Mouse (Mus musculus): Measurements from ENCODE around the gene Irgm1. TPM values are rescaled to one million over a fixed set of nuclear protein-coding genes. Genes with fewer than 3 reads are reported as not detected.
"Not testable (repeated sequence)": the region's sequence is repeated elsewhere in the genome, so short reads cannot be mapped to it uniquely, and the experiment has no call there.

The Irgm1 gene
- polyA plus RNA-seq, 1 experiment from 2014 or later = 1.8 TPM

DNA sequence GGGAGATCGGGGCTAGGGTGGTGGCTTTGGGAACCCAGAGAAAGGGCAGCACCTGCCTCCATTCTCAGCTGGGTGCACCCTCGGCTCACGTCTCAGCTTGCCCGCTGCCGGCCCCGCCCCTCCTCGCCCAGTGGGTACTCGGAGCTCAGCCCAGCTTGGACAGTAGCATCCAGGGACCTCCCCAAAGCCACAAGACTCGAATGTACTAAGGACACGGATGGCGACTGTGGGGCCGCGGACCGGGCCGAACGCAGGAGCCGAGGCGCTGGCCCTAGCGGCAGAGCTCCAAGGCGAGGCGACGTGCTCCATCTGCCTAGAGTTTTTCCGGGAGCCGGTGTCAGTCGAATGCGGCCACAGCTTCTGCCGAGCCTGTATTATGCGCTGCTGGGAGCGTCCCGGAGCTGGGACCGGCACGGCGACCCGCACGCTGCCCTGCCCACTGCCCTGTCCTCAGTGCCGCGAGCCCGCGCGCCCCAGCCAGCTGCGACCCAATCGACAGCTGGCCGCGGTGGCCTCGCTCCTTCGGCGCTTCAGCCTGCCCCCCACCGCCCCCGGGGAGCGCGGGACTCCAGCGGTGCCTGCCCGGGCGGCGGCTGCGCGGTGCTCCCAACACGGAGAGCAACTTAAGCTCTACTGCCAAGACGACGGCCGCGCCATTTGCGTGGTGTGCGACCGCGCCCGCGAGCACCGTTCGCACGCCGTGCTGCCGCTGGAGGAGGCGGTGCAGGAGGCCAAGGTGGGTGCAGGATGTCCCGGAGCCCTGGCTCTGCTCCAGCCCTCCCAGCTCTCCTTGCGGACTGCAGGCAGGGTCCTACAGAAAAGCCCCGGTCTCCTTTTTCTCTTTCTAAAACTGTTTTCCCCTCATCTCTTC lies 33.9 kb downstream of the Irgm1 start:
- H3K9me3 ChIP-seq = no peaks in the 10 kb centered on the region
- peak overlapping the region; percentile 59; the same call in 1 of the 2 replicates for H3K27ac ChIP-seq
- peak overlapping the region; percentile 73 for H3K9ac ChIP-seq
- H3K27me3 ChIP-seq = peaks cover 35% of the 10 kb centered on the region
- H3K4me1 ChIP-seq = peaks cover 14% of the 10 kb centered on the region
- H3K4me2 ChIP-seq = peak overlapping the region; percentile 83
- WGBS = under 1% methylated on average over 77 of the region's 77 CpGs
- ATAC-seq (ENCODE audit: low FRiP score) = peak; percentile 42
- H3K4me3 ChIP-seq (replicated peaks) = peak overlapping the region; percentile 89
- H3K36me3 ChIP-seq (replicated peaks) = no peaks in the 10 kb centered on the region

DNA sequence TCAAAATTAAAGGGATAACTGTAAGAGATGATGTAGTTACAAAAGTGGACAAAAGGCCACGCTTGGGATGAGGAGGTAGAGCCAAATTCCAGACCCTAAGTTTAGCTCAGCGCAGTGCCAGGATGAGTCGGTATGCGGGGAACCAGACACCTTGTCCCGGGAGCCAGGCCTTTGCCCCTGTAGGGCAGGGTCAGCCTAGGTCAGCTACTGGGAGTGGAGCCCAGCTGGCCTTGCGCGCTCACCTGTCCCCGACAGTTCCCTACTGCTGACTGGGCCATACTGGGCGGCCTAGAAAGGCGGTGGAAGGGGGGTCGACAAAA lies 34.5 kb downstream of the Irgm1 start:
- Histone ChIP-seq H3K27me3 (peaks cover 35% of the 10 kb centered on the region), H3K9ac (peak overlapping the region; percentile 73; the same call in 1 of the 2 replicates), H3K9me3 (no peaks in the 10 kb centered on the region), H3K4me3 (replicated peaks) (peak overlapping the region; percentile 89), H3K36me3 (replicated peaks) (no peaks in the 10 kb centered on the region), H3K4me1 (peaks cover 14% of the 10 kb centered on the region), H3K4me2 (peak overlapping the region; percentile 83), H3K27ac (0 out of 2 replicates have a peak overlapping the region, but pooled peaks have one; percentile 59)
- peak; percentile 1; the same call in 1 of the 2 replicates for ATAC-seq (ENCODE audit: low FRiP score)
- 5% methylated on average over 11 of the region's 11 CpGs for WGBS

DNA sequence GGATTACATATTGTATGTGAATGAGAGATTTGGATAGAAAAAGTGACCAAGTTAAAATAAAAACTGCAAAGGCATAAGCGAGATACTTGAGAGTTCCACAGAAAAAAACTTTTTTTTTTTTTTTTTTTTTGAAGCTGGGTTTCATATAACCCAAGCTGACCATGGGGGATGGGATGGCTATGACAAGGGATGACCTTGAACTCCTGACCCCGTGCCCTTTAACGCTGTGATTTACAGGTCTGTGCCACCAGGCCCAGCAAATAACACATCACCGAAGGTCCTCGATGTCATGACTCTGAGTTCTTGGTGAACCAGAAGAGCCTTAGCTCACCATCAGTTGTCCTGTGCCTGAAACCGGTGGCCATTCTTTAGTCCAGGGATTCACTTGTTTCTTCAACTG lies 35.6 kb downstream of the Irgm1 start:
- Histone ChIP-seq H3K27me3 (peaks cover 35% of the 10 kb centered on the region), H3K27ac (no peak overlapping the region), H3K4me1 (peaks cover 14% of the 10 kb centered on the region), H3K4me3 (replicated peaks) (no peak overlapping the region), H3K36me3 (replicated peaks) (no peaks in the 10 kb centered on the region), H3K9me3 (no peaks in the 10 kb centered on the region), H3K9ac (no peak overlapping the region), H3K4me2 (no peak overlapping the region)
- 76% methylated on average over 6 of the region's 6 CpGs for WGBS
- ATAC-seq (ENCODE audit: low FRiP score) = no peak

DNA sequence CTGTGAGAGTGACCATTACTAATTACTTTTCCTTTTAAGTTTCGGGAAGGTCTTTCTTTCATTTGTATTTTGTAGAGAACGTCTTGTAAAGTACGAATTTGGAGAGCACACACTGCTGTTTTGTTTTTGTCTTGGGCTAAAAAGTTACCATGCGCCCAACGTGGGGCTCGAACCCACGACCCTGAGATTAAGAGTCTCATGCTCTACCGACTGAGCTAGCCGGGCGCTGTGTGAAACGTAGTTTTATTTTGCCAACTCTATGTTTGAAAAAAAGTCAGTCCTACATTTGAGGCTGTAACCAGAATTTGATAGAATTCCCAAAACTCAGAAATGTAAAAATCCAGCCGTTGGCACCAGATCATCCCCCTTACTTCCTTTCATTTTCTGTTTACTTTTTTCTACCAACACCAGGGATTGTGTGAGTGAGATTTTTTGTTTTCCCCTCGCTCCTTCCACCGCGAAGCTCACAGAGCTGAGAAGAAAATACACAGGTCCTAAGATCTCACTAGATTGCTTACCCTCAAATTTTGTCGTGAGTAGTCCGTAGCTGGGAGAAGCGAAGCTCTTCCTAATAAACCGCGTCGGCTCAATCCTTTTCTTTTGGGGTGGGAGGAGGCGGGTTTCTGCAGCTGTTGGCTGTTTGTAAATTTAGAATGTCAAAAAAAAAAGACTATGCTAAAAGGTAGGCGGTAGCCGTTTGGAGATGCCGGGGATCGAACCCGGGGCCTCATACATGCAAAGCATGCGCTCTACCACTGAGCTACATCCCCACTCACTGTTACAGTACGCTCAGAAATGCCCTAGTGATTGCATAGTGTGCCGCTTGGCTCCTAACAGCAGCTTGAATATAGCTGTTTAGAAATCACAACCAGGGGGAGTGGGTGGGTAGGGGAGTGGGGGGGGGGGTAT lies 37.5 kb downstream of the Irgm1 start:
- H3K4me2 ChIP-seq = peak overlapping the region; percentile 52
- peak overlapping the region; percentile 56; the same call in 1 of the 2 replicates for H3K27ac ChIP-seq
- no peaks in the 10 kb centered on the region for H3K36me3 ChIP-seq (replicated peaks)
- ATAC-seq (ENCODE audit: low FRiP score) = peak; percentile 88
- under 1% methylated on average over 30 of the region's 30 CpGs for WGBS
- H3K4me1 ChIP-seq = peaks cover 14% of the 10 kb centered on the region
- no peaks in the 10 kb centered on the region for H3K9me3 ChIP-seq
- H3K27me3 ChIP-seq = peaks cover 22% of the 10 kb centered on the region
- H3K9ac ChIP-seq = peak overlapping the region; percentile 56
- peak overlapping the region; percentile 53 for H3K4me3 ChIP-seq (replicated peaks)

DNA sequence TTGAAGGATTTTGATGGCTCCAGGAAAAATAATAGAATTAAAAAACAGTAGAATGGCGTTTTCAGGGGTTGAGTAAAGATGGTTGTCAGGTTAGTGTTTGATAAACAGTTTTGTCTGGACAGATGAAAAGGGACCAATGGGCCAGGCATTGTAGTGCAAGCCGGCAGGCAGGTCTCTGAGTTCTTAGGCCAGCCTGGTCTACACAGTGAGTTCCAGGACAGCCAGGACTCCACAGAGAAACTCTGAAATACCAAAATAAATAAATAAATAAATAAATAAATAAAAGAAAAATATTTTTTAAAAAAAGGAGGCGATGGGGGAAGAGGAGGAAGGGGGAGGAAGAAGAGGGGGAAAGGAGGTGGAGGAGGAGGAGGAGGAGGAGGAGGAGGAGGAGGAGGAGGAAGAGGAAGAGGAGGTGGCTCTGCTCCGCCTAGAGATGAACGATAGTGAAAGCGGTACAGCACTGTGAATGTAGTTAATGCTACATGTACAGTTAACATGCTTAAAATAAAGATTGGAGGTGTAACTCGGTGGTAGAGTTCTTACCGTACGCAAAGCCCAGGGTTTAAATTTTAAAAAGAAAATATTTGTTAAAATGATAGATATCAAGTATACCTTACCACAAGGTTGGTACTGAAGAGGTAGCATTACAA lies 38.3 kb downstream of the Irgm1 start:
- Histone ChIP-seq H3K4me2 (peak overlapping the region; percentile 52), H3K4me3 (replicated peaks) (peak overlapping the region; percentile 53), H3K9me3 (no peaks in the 10 kb centered on the region), H3K27ac (no peak overlapping the region), H3K4me1 (peaks cover 8% of the 10 kb centered on the region), H3K27me3 (peaks cover 26% of the 10 kb centered on the region), H3K36me3 (replicated peaks) (no peaks in the 10 kb centered on the region), H3K9ac (no peak overlapping the region)
- ATAC-seq (ENCODE audit: low FRiP score) = no peak
- WGBS = 40% methylated on average over 9 of the region's 9 CpGs

DNA sequence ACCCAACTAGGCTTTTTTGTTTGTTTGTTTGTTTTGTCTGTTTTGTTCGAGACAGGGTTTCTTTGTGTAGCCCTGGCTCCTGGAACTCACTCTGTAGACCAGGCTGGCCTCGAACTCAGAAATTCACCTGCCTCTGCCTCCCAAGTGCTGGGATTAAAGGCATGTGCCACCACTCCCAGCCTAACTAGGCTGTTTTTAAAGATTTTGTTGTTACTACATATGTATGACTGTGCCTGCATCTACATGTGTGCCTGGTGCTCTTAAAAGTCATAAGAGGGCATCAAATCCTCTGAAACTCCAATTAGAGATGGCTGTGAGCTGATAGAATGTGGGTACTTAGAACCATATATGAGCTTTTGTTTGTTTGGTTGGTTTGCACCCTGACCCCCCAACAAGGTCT lies 40.2 kb downstream of the Irgm1 start:
- H3K27me3 ChIP-seq = peaks cover 22% of the 10 kb centered on the region
- no peak overlapping the region for H3K4me2 ChIP-seq
- no peaks in the 10 kb centered on the region for H3K36me3 ChIP-seq (replicated peaks)
- H3K9ac ChIP-seq = no peak overlapping the region
- no peak for ATAC-seq (ENCODE audit: low FRiP score)
- H3K4me3 ChIP-seq (replicated peaks) = no peak overlapping the region
- no peak overlapping the region for H3K27ac ChIP-seq
- 88% methylated on average over 2 of the region's 2 CpGs for WGBS
- no peaks in the 10 kb centered on the region for H3K9me3 ChIP-seq
- H3K4me1 ChIP-seq = peaks cover 2% of the 10 kb centered on the region

DNA sequence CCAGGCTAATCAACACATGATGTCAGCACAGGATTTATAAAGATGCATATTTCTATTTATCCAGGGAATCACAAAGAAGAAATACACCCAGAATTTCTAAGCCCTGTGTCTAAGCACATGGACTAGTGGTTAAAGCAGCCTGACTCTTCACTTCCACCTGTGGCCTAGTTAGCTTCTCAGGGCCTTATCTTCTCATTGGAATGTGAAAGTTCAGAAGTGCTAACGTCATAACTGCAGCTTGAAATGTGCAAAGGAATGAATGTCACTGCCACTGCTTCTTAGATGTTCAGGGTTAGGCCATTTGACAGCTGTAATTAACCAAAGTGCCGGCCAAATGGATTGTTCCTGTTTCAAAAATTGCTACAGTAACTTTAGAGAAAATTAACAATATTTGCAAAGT lies 41.2 kb downstream of the Irgm1 start:
- 79% methylated on average over 2 of the region's 2 CpGs for WGBS
- peaks cover 13% of the 10 kb centered on the region; the same call in 1 of the 2 replicates for H3K27me3 ChIP-seq
- no peak overlapping the region for H3K27ac ChIP-seq
- H3K4me3 ChIP-seq (replicated peaks) = no peak overlapping the region
- H3K9ac ChIP-seq = no peak overlapping the region
- no peaks in the 10 kb centered on the region for H3K36me3 ChIP-seq (replicated peaks)
- peaks cover 2% of the 10 kb centered on the region for H3K4me1 ChIP-seq
- H3K9me3 ChIP-seq = no peaks in the 10 kb centered on the region
- no peak for ATAC-seq (ENCODE audit: low FRiP score)
- no peak overlapping the region for H3K4me2 ChIP-seq

DNA sequence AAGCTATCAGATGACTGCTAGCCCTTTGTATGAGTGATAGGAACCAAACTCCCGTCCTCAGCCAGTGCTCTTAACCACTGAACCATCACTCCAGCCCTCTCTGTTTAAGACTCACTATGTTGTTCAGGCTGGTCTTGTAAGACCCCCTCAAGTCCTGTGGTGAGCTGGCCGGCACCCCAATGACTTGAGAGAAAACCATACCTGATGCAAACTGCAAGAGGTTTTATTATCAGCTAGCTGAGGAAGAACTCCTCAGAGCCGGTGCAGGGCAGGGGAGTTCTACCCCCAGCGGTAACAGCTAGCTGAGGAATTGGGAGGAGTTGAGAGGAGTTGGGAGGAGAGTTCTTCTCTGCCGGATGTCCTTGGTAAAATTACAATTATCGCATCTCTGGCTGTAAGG lies 43.6 kb downstream of the Irgm1 start:
- no peak overlapping the region for H3K9ac ChIP-seq
- H3K4me1 ChIP-seq = peaks cover 12% of the 10 kb centered on the region
- WGBS = 78% methylated on average over 6 of the region's 6 CpGs
- H3K27me3 ChIP-seq = peaks cover 24% of the 10 kb centered on the region
- H3K4me3 ChIP-seq (replicated peaks) = no peak overlapping the region
- H3K36me3 ChIP-seq (replicated peaks) = no peaks in the 10 kb centered on the region
- H3K27ac ChIP-seq = no peak overlapping the region
- ATAC-seq (ENCODE audit: low FRiP score) = no peak
- no peak overlapping the region for H3K4me2 ChIP-seq
- no peaks in the 10 kb centered on the region for H3K9me3 ChIP-seq

DNA sequence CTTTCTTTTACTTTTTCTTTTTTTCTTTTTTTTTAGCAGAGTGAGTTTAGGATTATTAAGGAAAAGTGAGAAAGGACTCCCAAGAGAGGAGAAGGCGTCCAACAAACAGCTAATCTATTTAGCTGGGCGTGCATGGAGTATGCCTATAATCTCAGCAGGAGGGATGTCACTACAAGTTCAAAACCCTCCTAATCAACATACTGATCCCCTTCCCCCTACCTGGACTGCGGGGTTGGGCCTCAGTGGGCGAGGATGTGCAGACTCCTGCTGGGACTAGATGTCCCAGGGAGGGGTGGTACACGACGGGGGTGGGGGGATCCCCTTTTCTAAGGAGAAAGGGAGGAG lies 44.8 kb downstream of the Irgm1 start:
- peak overlapping the region; percentile 58 for H3K4me2 ChIP-seq
- 2% methylated on average over 6 of the region's 6 CpGs for WGBS
- H3K36me3 ChIP-seq (replicated peaks) = no peaks in the 10 kb centered on the region
- no peak; the same call in 1 of the 2 replicates for ATAC-seq (ENCODE audit: low FRiP score)
- H3K4me1 ChIP-seq = peaks cover 12% of the 10 kb centered on the region
- H3K9me3 ChIP-seq = no peaks in the 10 kb centered on the region
- H3K4me3 ChIP-seq (replicated peaks) = peak overlapping the region; percentile 43
- H3K27ac ChIP-seq = 0 out of 2 replicates have a peak overlapping the region, but pooled peaks have one; percentile 50
- H3K9ac ChIP-seq = peak overlapping the region; percentile 50; the same call in 1 of the 2 replicates
- H3K27me3 ChIP-seq = peaks cover 29% of the 10 kb centered on the region

DNA sequence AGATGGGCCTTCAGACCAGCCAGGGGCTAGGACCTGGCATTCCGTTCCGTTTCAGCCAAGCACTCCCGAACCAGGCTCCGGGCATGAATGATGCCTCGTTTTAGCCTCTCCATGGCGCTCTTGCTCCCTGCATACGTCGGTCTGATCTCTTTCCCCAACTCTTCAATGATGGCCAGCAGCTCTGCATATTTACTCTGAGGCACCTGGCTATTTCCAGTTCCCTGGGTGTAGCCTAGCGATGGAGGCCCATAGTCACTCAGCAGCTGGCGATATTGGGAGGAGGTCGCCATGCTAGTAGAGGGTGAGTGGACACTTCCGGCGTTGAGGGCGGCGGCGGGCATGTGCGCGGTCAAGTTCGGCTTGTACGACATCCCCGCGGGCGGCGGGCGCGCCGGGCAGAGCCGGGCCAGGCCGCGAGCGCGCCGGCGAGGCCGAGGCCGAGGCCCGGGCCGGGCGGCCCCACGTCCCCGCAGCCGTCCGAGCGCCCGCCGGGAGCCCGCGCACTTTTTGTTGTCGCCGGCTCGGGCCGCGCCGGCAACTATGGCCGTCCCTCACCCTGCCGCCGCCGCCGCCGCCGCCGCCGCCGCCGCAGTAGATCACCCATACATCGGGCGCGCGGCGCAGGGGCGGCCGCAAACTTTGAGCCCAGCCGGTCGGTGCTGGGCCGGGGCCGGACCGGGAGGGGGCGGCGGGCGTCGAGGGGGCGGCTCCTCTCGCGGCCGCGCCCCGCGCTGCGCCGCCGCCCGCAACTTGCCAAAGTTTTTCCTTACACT lies 45.3 kb downstream of the Irgm1 start, which contains the start of the genes Trim7 and Gm12184:
Trim7 (plus strand) TSS at position 162 of the 773 bp plus-strand sequence.
Gm12184 (minus strand) TSS at position 677 of the 773 bp plus-strand sequence.
- H3K36me3 ChIP-seq (replicated peaks); H3K9me3 ChIP-seq: not testable (repeated sequence)
- H3K9ac ChIP-seq = peak within 1 kb of the TSS; percentile 50; the same call in 1 of the 2 replicates
- peak; percentile 81 for ATAC-seq (ENCODE audit: low FRiP score)
- H3K27ac ChIP-seq = peak within 1 kb of the TSS; percentile 50; the same call in 1 of the 2 replicates
- under 1% methylated on average over 32 of the region's 92 CpGs for WGBS
- H3K4me1 ChIP-seq = peaks cover 12% of the 10 kb centered on the region
- H3K4me3 ChIP-seq (replicated peaks) = peak within 1 kb of the TSS; percentile 43
- H3K4me2 ChIP-seq = peak within 1 kb of the TSS; percentile 58
- peaks cover 29% of the 10 kb centered on the region for H3K27me3 ChIP-seq

DNA sequence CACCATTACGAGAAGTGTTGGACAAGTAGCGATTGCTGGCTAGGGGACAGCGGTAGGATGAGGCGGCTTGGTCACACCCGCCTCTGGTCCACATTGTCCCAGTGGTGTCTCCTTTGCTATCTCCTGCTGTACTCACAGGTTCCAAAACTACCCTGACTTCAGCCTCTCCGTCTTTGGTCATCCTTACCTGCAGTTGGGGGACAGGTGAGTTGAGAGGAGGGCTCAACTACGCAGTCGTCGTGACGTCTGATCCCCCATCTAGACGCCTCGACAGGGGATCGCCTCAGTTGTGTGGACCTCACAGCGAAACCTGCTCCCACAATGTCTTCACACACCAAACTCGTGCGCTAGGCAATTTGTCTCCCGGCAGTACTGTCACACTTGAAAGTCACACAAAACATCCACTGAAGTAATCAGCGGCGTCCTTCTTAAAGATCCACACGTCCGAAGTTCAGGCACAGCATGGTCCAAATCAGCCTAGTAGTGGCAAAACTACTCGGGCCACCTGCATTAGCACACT lies 47.1 kb downstream of the Irgm1 start:
- H3K27ac ChIP-seq = no peak overlapping the region
- 4% methylated on average over 22 of the region's 22 CpGs for WGBS
- no peaks in the 10 kb centered on the region for H3K36me3 ChIP-seq (replicated peaks)
- H3K4me1 ChIP-seq = peaks cover 12% of the 10 kb centered on the region
- no peak for ATAC-seq (ENCODE audit: low FRiP score)
- no peak overlapping the region for H3K9ac ChIP-seq
- H3K4me2 ChIP-seq = peak overlapping the region; percentile 60
- no peaks in the 10 kb centered on the region for H3K9me3 ChIP-seq
- peak overlapping the region; percentile 41 for H3K4me3 ChIP-seq (replicated peaks)
- H3K27me3 ChIP-seq = peaks cover 29% of the 10 kb centered on the region

Measured in forebrain, embryonic 12.5 days (tissue).